ENCODE assay signal across 8 mouse cellular contexts in the genomic region with DNA sequence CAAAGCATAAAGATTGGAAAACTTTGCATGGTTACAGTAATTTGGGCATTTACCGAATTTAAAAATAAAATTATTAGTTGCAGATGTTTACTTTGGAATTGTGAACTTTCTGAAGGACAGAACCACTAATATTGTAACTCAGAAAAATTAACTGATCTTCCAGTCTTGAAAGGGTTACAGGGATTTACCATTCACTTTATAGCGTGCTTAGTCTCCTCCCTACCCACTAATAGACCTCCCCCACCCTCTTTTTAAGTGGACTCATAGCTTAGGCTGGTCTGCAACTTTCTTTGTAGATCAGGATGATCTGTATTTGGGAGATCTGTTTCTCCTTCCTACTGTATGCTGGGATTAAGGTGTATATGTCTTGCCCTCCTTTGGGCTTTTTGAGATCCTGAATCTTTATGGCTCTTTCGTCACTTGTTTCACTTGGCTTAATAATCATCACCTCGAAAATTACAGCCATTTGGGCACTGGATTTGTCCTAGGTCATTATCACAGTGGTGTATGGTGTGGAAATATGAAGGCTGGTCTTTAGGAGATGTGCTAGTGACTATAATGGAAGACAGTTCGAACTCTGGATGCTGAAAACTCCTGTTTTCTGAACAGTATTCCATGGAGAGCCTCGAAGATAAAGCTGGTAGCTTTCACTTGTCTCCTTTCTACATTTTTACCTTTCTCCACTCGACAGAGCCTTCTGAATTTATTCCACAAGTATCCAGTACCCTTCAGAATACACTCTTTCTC. TPM values are rescaled to one million over a fixed set of nuclear protein-coding genes. Genes with fewer than 3 reads are reported as not detected.
A peak's percentile ranks its signal among the peaks of the same experiment; 100 is the strongest.
DNase-seq lines count a peak whose midpoint lies in the region; ATAC-seq and TF ChIP-seq lines count a peak whose summit lies in the region.

No protein-coding gene starts in this region.

- no peaks in the 10 kb centered on the region for H3K27me3 ChIP-seq in heart, embryonic 13.5 days (replicated peaks)
- H3K27me3 ChIP-seq in heart, adult 2 months (ENCODE audit: control insufficient read depth, insufficient read depth, low read length), result no peaks in the 10 kb centered on the region
- H3K27me3 ChIP-seq in hindbrain, embryonic 14.5 days (ENCODE audit: control insufficient read depth, insufficient read depth, low read length), result no peaks in the 10 kb centered on the region
- no peaks in the 10 kb centered on the region for H3K27me3 ChIP-seq in midbrain, embryonic 15.5 days (replicated peaks)

- H3K9ac ChIP-seq in heart, embryonic 13.5 days, result peak overlapping the region; percentile 84
- no peak overlapping the region for H3K9ac ChIP-seq in heart, adult 2 months (ENCODE audit: low read depth, low read length)
- H3K9ac ChIP-seq in hindbrain, embryonic 14.5 days, result no peak overlapping the region
- no peak overlapping the region for H3K9ac ChIP-seq in midbrain, embryonic 15.5 days

- no peaks in the 10 kb centered on the region for H3K36me3 ChIP-seq in heart, embryonic 13.5 days
- H3K36me3 ChIP-seq in heart, adult 2 months (ENCODE audit: control insufficient read depth, insufficient read depth, low read length), result peaks cover 14% of the 10 kb centered on the region
- H3K36me3 ChIP-seq in hindbrain, embryonic 14.5 days (replicated peaks; ENCODE audit: control insufficient read depth, insufficient read depth), result no peaks in the 10 kb centered on the region
- no peaks in the 10 kb centered on the region for H3K36me3 ChIP-seq in midbrain, embryonic 15.5 days (replicated peaks)

- ATAC-seq in heart, embryonic 13.5 days (ENCODE audit: extremely low read depth, insufficient number of reproducible peaks, low FRiP score, low TSS enrichment), result no peak
- ATAC-seq in hindbrain, embryonic 14.5 days (ENCODE audit: low FRiP score), result no peak
- ATAC-seq in midbrain, embryonic 15.5 days (replicated peaks), result no peak

- no peaks in the 10 kb centered on the region for H3K79me2 ChIP-seq in heart, adult 2 months (replicated peaks; ENCODE audit: control insufficient read depth, insufficient read depth, low read length)

- TF ChIP-seq CTCF in heart, adult 2 months (IDR thresholded peaks at IDR 0.05), result no peak
- TF ChIP-seq CTCF in bone marrow, adult 2 months (IDR thresholded peaks at IDR 0.05; ENCODE audit: control insufficient read depth, insufficient read depth, low read length), result no peak

- intact Hi-C loops in heart, adult 2 months (cut with DNase I), result no loop called here

- H3K4me1 ChIP-seq in heart, embryonic 13.5 days, result peaks cover 42% of the 10 kb centered on the region
- H3K4me1 ChIP-seq in heart, adult 2 months (ENCODE audit: control insufficient read depth, insufficient read depth, low read length), result peaks cover 4% of the 10 kb centered on the region
- H3K4me1 ChIP-seq in bone marrow, adult 2 months (ENCODE audit: control insufficient read depth, insufficient read depth, low read length), result peaks cover 1% of the 10 kb centered on the region; the same call in 1 of the 2 replicates
- H3K4me1 ChIP-seq in hindbrain, embryonic 14.5 days (replicated peaks; ENCODE audit: control insufficient read depth, insufficient read depth, low read length), result peaks cover 22% of the 10 kb centered on the region
- H3K4me1 ChIP-seq in midbrain, embryonic 15.5 days, result peaks cover 31% of the 10 kb centered on the region

- TF ChIP-seq EP300 in heart, adult 2 months (IDR thresholded peaks at IDR 0.05; ENCODE audit: insufficient read depth, low read depth, low read length), result no peak

- peak overlapping the region; percentile 99 for H3K27ac ChIP-seq in heart, embryonic 13.5 days (replicated peaks)
- no peak overlapping the region for H3K27ac ChIP-seq in heart, adult 2 months
- H3K27ac ChIP-seq in bone marrow, adult 2 months (ENCODE audit: control insufficient read depth, insufficient read depth, low read depth, low read length, poor library complexity), result no peak overlapping the region; the same call in 1 of the 2 replicates
- no peak overlapping the region for H3K27ac ChIP-seq in hindbrain, embryonic 14.5 days
- no peak overlapping the region for H3K27ac ChIP-seq in midbrain, embryonic 15.5 days

- peak overlapping the region; percentile 70 for H3K4me3 ChIP-seq in heart, embryonic 13.5 days
- H3K4me3 ChIP-seq in heart, adult 2 months, result no peak overlapping the region
- peak overlapping the region; percentile 68 for H3K4me3 ChIP-seq in bone marrow, adult 2 months (replicated peaks; ENCODE audit: control insufficient read depth, low read depth, low read length)
- peak overlapping the region; percentile 35 for H3K4me3 ChIP-seq in hindbrain, embryonic 14.5 days (replicated peaks; ENCODE audit: low read length)
- no peak overlapping the region for H3K4me3 ChIP-seq in midbrain, embryonic 15.5 days

- TF ChIP-seq POLR2A in heart, adult 2 months (IDR thresholded peaks at IDR 0.05; ENCODE audit: insufficient read depth, low read depth, low read length), result no peak
- no peak for TF ChIP-seq POLR2A in bone marrow, adult 2 months (IDR thresholded peaks at IDR 0.05; ENCODE audit: borderline replicate concordance, control insufficient read depth, low read depth, low read length)

- no peaks in the 10 kb centered on the region for H3K9me3 ChIP-seq in heart, embryonic 13.5 days
- no peaks in the 10 kb centered on the region for H3K9me3 ChIP-seq in hindbrain, embryonic 14.5 days (ENCODE audit: control insufficient read depth, low read length)
- H3K9me3 ChIP-seq in midbrain, embryonic 15.5 days, result no peaks in the 10 kb centered on the region

- DNase-seq in heart, adult 2 months, result no peak
- no peak for DNase-seq in hindbrain, embryonic 14.5 days (ENCODE audit: low spot score)
- no peak for DNase-seq in cerebellum, adult 11-12 months
- no peak for DNase-seq in cerebellum, postnatal 25 days
- DNase-seq in frontal cortex, postnatal 25 days (ENCODE audit: low spot score in 2 of 2), result no peak

- peak overlapping the region; percentile 81 for H3K4me2 ChIP-seq in heart, embryonic 13.5 days
- H3K4me2 ChIP-seq in hindbrain, embryonic 14.5 days (replicated peaks), result peak overlapping the region; percentile 55
- peak overlapping the region; percentile 85 for H3K4me2 ChIP-seq in midbrain, embryonic 15.5 days

- WGBS in heart, embryonic 13.5 days, result 27% methylated on average over 7 of the region's 7 CpGs
- WGBS in heart, adult 2 months, result 33% methylated on average over 7 of the region's 7 CpGs
- 31% methylated on average over 7 of the region's 7 CpGs for WGBS in bone marrow, adult 2 months
- WGBS in hindbrain, embryonic 14.5 days, result 26% methylated on average over 7 of the region's 7 CpGs
- 17% methylated on average over 7 of the region's 7 CpGs for WGBS in midbrain, embryonic 15.5 days

RNA-seq across cellular contexts. Expression of a gene that starts 1.0 kb away (rescaled TPM):
- polyA plus RNA-seq in heart, embryonic 13.5 days (2015; fragmentation: Nextera tagmentation; extraction: Ambion mirVana), result 4.1 and 5.5 TPM in 2 replicates
- 1 to 10 TPM in 1 of 2 experiments, under 1 TPM in 1; 0.94 to 2.1 TPM for total RNA-seq in heart, adult 2 months (2021)
- polyA plus RNA-seq in heart, adult 2 months (2012; rRNA removed), result 0.80 and 1.8 TPM in 2 replicates
- 16.1 and 17.7 TPM in 2 replicates for polyA plus RNA-seq in bone marrow, adult 2 months (2011; ENCODE audit: insufficient read depth, insufficient read length, low replicate concordance, missing spikeins)
- 1.2 TPM in 1 of 2 replicates, not detected in the other for polyA plus RNA-seq in hindbrain, embryonic 14.5 days (2014; fragmentation: Nextera tagmentation; extraction: Ambion mirVana)
- polyA plus RNA-seq in midbrain, embryonic 15.5 days (2015; fragmentation: Nextera tagmentation; extraction: Ambion mirVana), result 2.2 TPM in 1 of 2 replicates, not detected in the other

RNA-seq across cellular contexts. Expression of a gene that starts 2.5 kb away (rescaled TPM):
- 2.0 and 3.0 TPM in 2 replicates for polyA plus RNA-seq in heart, embryonic 13.5 days (2015; fragmentation: Nextera tagmentation; extraction: Ambion mirVana)
- 1 to 10 TPM; 4.4 to 9.8 TPM for total RNA-seq in heart, adult 2 months (2021)
- 1.9 and 2.0 TPM in 2 replicates for polyA plus RNA-seq in heart, adult 2 months (2012; rRNA removed)
- 105 and 151 TPM in 2 replicates for polyA plus RNA-seq in bone marrow, adult 2 months (2011; ENCODE audit: insufficient read depth, insufficient read length, low replicate concordance, missing spikeins)
- polyA plus RNA-seq in hindbrain, embryonic 14.5 days (2014; fragmentation: Nextera tagmentation; extraction: Ambion mirVana), result 0.81 and 3.3 TPM in 2 replicates
- 0.69 TPM in 1 of 2 replicates, not detected in the other for polyA plus RNA-seq in midbrain, embryonic 15.5 days (2015; fragmentation: Nextera tagmentation; extraction: Ambion mirVana)

RNA-seq across cellular contexts. Expression of a gene that starts 5.4 kb away (rescaled TPM):
- 6.3 and 7.2 TPM in 2 replicates for polyA plus RNA-seq in heart, embryonic 13.5 days (2015; fragmentation: Nextera tagmentation; extraction: Ambion mirVana)
- 100 to 1,000 TPM; 212 to 239 TPM for total RNA-seq in heart, adult 2 months (2021)
- polyA plus RNA-seq in heart, adult 2 months (2012; rRNA removed), result 53.1 and 61.9 TPM in 2 replicates
- 23.3 and 39.5 TPM in 2 replicates for polyA plus RNA-seq in bone marrow, adult 2 months (2011; ENCODE audit: insufficient read depth, insufficient read length, low replicate concordance, missing spikeins)
- polyA plus RNA-seq in hindbrain, embryonic 14.5 days (2014; fragmentation: Nextera tagmentation; extraction: Ambion mirVana), result 3.2 and 3.3 TPM in 2 replicates
- polyA plus RNA-seq in midbrain, embryonic 15.5 days (2015; fragmentation: Nextera tagmentation; extraction: Ambion mirVana), result 3.3 and 5.1 TPM in 2 replicates

RNA-seq across cellular contexts. Expression of a gene that starts 6.9 kb away (rescaled TPM):
- 0.32 and 0.52 TPM in 2 replicates for polyA plus RNA-seq in heart, embryonic 13.5 days (2015; fragmentation: Nextera tagmentation; extraction: Ambion mirVana)
- 1 to 10 TPM; 1.1 to 1.2 TPM for total RNA-seq in heart, adult 2 months (2021)
- 0.29 and 0.61 TPM in 2 replicates for polyA plus RNA-seq in heart, adult 2 months (2012; rRNA removed)
- polyA plus RNA-seq in bone marrow, adult 2 months (2011; ENCODE audit: insufficient read depth, insufficient read length, low replicate concordance, missing spikeins), result 6.8 and 11.4 TPM in 2 replicates
- 0.22 TPM in 1 of 2 replicates, not detected in the other for polyA plus RNA-seq in hindbrain, embryonic 14.5 days (2014; fragmentation: Nextera tagmentation; extraction: Ambion mirVana)
- 0.15 and 0.44 TPM in 2 replicates for polyA plus RNA-seq in midbrain, embryonic 15.5 days (2015; fragmentation: Nextera tagmentation; extraction: Ambion mirVana)

RNA-seq across cellular contexts. Expression of a gene that starts 7.6 kb away (rescaled TPM):
- 0.28 and 0.48 TPM in 2 replicates for polyA plus RNA-seq in heart, embryonic 13.5 days (2015; fragmentation: Nextera tagmentation; extraction: Ambion mirVana)
- 1 to 10 TPM; 5.1 to 5.5 TPM for total RNA-seq in heart, adult 2 months (2021)
- 0.94 and 1.1 TPM in 2 replicates for polyA plus RNA-seq in heart, adult 2 months (2012; rRNA removed)
- 3.0 and 6.4 TPM in 2 replicates for polyA plus RNA-seq in bone marrow, adult 2 months (2011; ENCODE audit: insufficient read depth, insufficient read length, low replicate concordance, missing spikeins)
- 0.28 and 0.29 TPM in 2 replicates for polyA plus RNA-seq in hindbrain, embryonic 14.5 days (2014; fragmentation: Nextera tagmentation; extraction: Ambion mirVana)
- 0.27 and 0.32 TPM in 2 replicates for polyA plus RNA-seq in midbrain, embryonic 15.5 days (2015; fragmentation: Nextera tagmentation; extraction: Ambion mirVana)

Comparison
In these comparisons a context has a peak if more than half of its experiments do, and no peak if none do; other contexts are left out.
1. H3K4me3 ChIP-seq: peak in heart, embryonic 13.5 days (single experiment), bone marrow, adult 2 months (single experiment) and hindbrain, embryonic 14.5 days (single experiment); none in heart, adult 2 months (single experiment) and midbrain, embryonic 15.5 days (single experiment).
2. RNA of a gene that starts 2.5 kb away (polyA plus RNA-seq): 105 to 151 TPM in bone marrow, adult 2 months; 0.81 to 3.3 TPM in hindbrain, embryonic 14.5 days, 2.0 to 3.0 TPM in heart, embryonic 13.5 days, 1.9 to 2.0 TPM in heart, adult 2 months and 0.69 TPM in midbrain, embryonic 15.5 days; every median in the first group is over 10 times any median in the second.
3. Peak in every context shown above with its lines, with median percentiles within 50 percentile points of each other: H3K4me2 ChIP-seq.